Mouse (Mus musculus): ENCODE results near the gene Alox8. TPM values are rescaled to one million over a fixed set of nuclear protein-coding genes. Genes with fewer than 3 reads are reported as not detected.
A peak's percentile ranks its signal among the peaks of the same experiment; 100 is the strongest.

Gene Alox8
- total and polyA plus RNA-seq, 3 experiments, result 0.68 to 1.6 (median 0.84) TPM

DNA sequence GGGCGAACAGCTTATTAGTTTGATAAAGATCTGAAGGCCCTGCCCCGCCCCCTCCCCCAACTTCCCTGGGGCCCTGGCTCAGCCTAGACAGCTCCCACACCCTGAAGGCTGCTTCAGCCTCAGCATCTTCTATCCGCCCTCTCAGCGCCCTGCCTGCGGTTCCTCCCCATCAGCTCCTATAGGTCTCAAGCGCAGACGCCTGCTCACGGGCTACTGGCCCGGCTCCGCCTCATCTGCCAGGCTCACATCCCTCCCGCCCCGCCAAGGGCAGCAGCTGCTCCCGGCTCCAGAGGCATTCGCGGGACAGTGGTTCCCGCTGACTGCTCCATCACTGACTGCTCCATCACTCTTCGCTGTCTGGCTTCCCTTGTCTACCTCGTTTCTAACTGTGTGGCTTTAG lies 40.8 kb downstream of the Alox8 start, which contains the start of gene Alox12b:
Gene Alox12b (plus strand): TSS at position 190 of the 400 bp plus-strand sequence.
- Histone ChIP-seq H3K27ac (no peak within 1 kb of the TSS), H3K9ac (ENCODE audit: low read depth, low read length) (no peak within 1 kb of the TSS), H3K79me2 (replicated peaks; ENCODE audit: control insufficient read depth, insufficient read depth, low read length) (no peaks in the 10 kb centered on the region), H3K4me1 (ENCODE audit: control insufficient read depth, insufficient read depth, low read length) (no peaks in the 10 kb centered on the region), H3K4me3 (no peak within 1 kb of the TSS), H3K27me3 (ENCODE audit: control insufficient read depth, insufficient read depth, low read length) (peaks cover 11% of the 10 kb centered on the region), H3K36me3 (ENCODE audit: control insufficient read depth, insufficient read depth, low read length) (no peaks in the 10 kb centered on the region)
- no peak for DNase-seq
- 4% methylated on average over 18 of the region's 18 CpGs for WGBS
- TF ChIP-seq EP300 (IDR thresholded peaks at IDR 0.05; ENCODE audit: insufficient read depth, low read depth, low read length) (no peak), CTCF (IDR thresholded peaks at IDR 0.05) (no peak), POLR2A (IDR thresholded peaks at IDR 0.05; ENCODE audit: insufficient read depth, low read depth, low read length) (no peak)
- intact Hi-C loops (cut with DNase I), result no loop called here

DNA sequence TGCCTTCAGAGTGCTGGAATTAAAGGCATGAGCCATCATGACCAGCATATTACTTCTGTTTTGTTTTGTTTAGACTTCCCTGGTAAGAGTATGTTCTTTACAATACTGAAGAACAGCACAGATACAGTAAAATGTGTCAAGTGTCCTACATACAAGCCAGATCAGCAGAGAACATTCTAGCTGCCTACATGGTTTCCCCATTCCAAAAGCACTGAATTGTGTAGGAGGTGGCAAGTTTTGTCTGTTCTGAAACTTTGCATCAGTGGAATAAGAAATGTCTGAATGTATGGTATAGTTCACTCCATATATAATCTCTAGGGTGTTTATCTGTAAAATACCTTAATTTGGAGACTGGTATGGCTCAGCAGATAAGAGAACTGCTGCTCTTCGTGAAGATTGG lies 42.3 kb downstream of the Alox8 start:
- no peaks in the 10 kb centered on the region for H3K36me3 ChIP-seq (ENCODE audit: control insufficient read depth, insufficient read depth, low read length)
- H3K9ac ChIP-seq (ENCODE audit: low read depth, low read length), result no peak overlapping the region
- H3K79me2 ChIP-seq (replicated peaks; ENCODE audit: control insufficient read depth, insufficient read depth, low read length), result no peaks in the 10 kb centered on the region
- DNase-seq, result no peak
- intact Hi-C loops (cut with DNase I), result no loop called here
- no peak for TF ChIP-seq POLR2A (IDR thresholded peaks at IDR 0.05; ENCODE audit: insufficient read depth, low read depth, low read length)
- no peak for TF ChIP-seq CTCF (IDR thresholded peaks at IDR 0.05)
- no peak for TF ChIP-seq EP300 (IDR thresholded peaks at IDR 0.05; ENCODE audit: insufficient read depth, low read depth, low read length)
- peaks cover 1% of the 10 kb centered on the region; the same call in 1 of the 2 replicates for H3K4me1 ChIP-seq (ENCODE audit: control insufficient read depth, insufficient read depth, low read length)
- WGBS, result 20% methylated on average over 1 of the region's 1 CpGs
- H3K4me3 ChIP-seq, result no peak overlapping the region
- no peak overlapping the region for H3K27ac ChIP-seq
- peaks cover 11% of the 10 kb centered on the region for H3K27me3 ChIP-seq (ENCODE audit: control insufficient read depth, insufficient read depth, low read length)

GRCm38 (mm10) chr11:69153831-69154230 lies 43.8 kb downstream of the Alox8 start:
- TF ChIP-seq POLR2A (IDR thresholded peaks at IDR 0.05; ENCODE audit: insufficient read depth, low read depth, low read length) (no peak), EP300 (IDR thresholded peaks at IDR 0.05; ENCODE audit: insufficient read depth, low read depth, low read length) (no peak)
- no peak overlapping the region for H3K4me3 ChIP-seq
- WGBS, result 75% methylated on average over 8 of the region's 8 CpGs
- no peaks in the 10 kb centered on the region for H3K79me2 ChIP-seq (replicated peaks; ENCODE audit: control insufficient read depth, insufficient read depth, low read length)
- H3K27ac ChIP-seq, result no peak overlapping the region
- H3K9ac ChIP-seq (ENCODE audit: low read depth, low read length), result no peak overlapping the region
- no peaks in the 10 kb centered on the region for H3K36me3 ChIP-seq (ENCODE audit: control insufficient read depth, insufficient read depth, low read length)
- H3K4me1 ChIP-seq (ENCODE audit: control insufficient read depth, insufficient read depth, low read length), result peaks cover 1% of the 10 kb centered on the region; the same call in 1 of the 2 replicates
- peaks cover 11% of the 10 kb centered on the region for H3K27me3 ChIP-seq (ENCODE audit: control insufficient read depth, insufficient read depth, low read length)
- intact Hi-C loops (cut with DNase I), result no loop called here
- DNase-seq, result no peak

- Histone ChIP-seq H3K27ac (no peak overlapping the region), H3K4me1 (ENCODE audit: control insufficient read depth, insufficient read depth, low read length) (peaks cover 1% of the 10 kb centered on the region; the same call in 1 of the 2 replicates), H3K4me3 (no peak overlapping the region), H3K79me2 (replicated peaks; ENCODE audit: control insufficient read depth, insufficient read depth, low read length) (no peaks in the 10 kb centered on the region), H3K36me3 (ENCODE audit: control insufficient read depth, insufficient read depth, low read length) (no peaks in the 10 kb centered on the region), H3K9ac (ENCODE audit: low read depth, low read length) (no peak overlapping the region), H3K27me3 (ENCODE audit: control insufficient read depth, insufficient read depth, low read length) (no peaks in the 10 kb centered on the region)
- TF ChIP-seq CTCF (IDR thresholded peaks at IDR 0.05) (no peak), EP300 (IDR thresholded peaks at IDR 0.05; ENCODE audit: insufficient read depth, low read depth, low read length) (no peak)
- 54% methylated on average over 6 of the region's 6 CpGs for WGBS
- intact Hi-C loops (cut with DNase I), result no loop called here
- DNase-seq, result no peak
Observed at GRCm38 (mm10) chr11:69151004-69151403, 46.6 kb downstream of the Alox8 start.

GRCm38 (mm10) chr11:69150444-69150843 lies 47.2 kb downstream of the Alox8 start:
- WGBS, result 10% methylated on average over 7 of the region's 7 CpGs
- Histone ChIP-seq H3K79me2 (replicated peaks; ENCODE audit: control insufficient read depth, insufficient read depth, low read length) (no peaks in the 10 kb centered on the region), H3K9ac (ENCODE audit: low read depth, low read length) (no peak overlapping the region), H3K27ac (no peak overlapping the region), H3K36me3 (ENCODE audit: control insufficient read depth, insufficient read depth, low read length) (no peaks in the 10 kb centered on the region), H3K27me3 (ENCODE audit: control insufficient read depth, insufficient read depth, low read length) (no peaks in the 10 kb centered on the region), H3K4me3 (no peak overlapping the region), H3K4me1 (ENCODE audit: control insufficient read depth, insufficient read depth, low read length) (peaks cover 1% of the 10 kb centered on the region; the same call in 1 of the 2 replicates)
- peak; percentile 78 for TF ChIP-seq CTCF (IDR thresholded peaks at IDR 0.05)
- TF ChIP-seq EP300 (IDR thresholded peaks at IDR 0.05; ENCODE audit: insufficient read depth, low read depth, low read length), result no peak
- TF ChIP-seq POLR2A (IDR thresholded peaks at IDR 0.05; ENCODE audit: insufficient read depth, low read depth, low read length), result no peak
- intact Hi-C loops (cut with DNase I), result loop anchor here (1.0 kb wide), 2 partner anchors 25 to 83 kb away; partner anchors contain the start of gene Aloxe3
- peak; percentile 52 to 74 for DNase-seq

GRCm38 (mm10) chr11:69149728-69150127 lies 47.9 kb downstream of the Alox8 start:
- no peak overlapping the region for H3K9ac ChIP-seq (ENCODE audit: low read depth, low read length)
- H3K79me2 ChIP-seq (replicated peaks; ENCODE audit: control insufficient read depth, insufficient read depth, low read length), result no peaks in the 10 kb centered on the region
- peaks cover 1% of the 10 kb centered on the region; the same call in 1 of the 2 replicates for H3K4me1 ChIP-seq (ENCODE audit: control insufficient read depth, insufficient read depth, low read length)
- no peak overlapping the region for H3K4me3 ChIP-seq
- DNase-seq, result no peak
- no peak overlapping the region for H3K27ac ChIP-seq
- TF ChIP-seq POLR2A (IDR thresholded peaks at IDR 0.05; ENCODE audit: insufficient read depth, low read depth, low read length) (no peak), CTCF (IDR thresholded peaks at IDR 0.05) (no peak), EP300 (IDR thresholded peaks at IDR 0.05; ENCODE audit: insufficient read depth, low read depth, low read length) (no peak)
- no peaks in the 10 kb centered on the region for H3K27me3 ChIP-seq (ENCODE audit: control insufficient read depth, insufficient read depth, low read length)
- no peaks in the 10 kb centered on the region for H3K36me3 ChIP-seq (ENCODE audit: control insufficient read depth, insufficient read depth, low read length)
- WGBS, result 50% methylated on average over 6 of the region's 6 CpGs
- intact Hi-C loops (cut with DNase I), result loop anchor here (1.0 kb wide), 2 partner anchors 24 to 82 kb away; partner anchors contain the start of gene Aloxe3

All from heart, adult 2 months (tissue).